Comparison of ENCODE assay signal across 8 mouse cellular contexts in the genomic region with DNA sequence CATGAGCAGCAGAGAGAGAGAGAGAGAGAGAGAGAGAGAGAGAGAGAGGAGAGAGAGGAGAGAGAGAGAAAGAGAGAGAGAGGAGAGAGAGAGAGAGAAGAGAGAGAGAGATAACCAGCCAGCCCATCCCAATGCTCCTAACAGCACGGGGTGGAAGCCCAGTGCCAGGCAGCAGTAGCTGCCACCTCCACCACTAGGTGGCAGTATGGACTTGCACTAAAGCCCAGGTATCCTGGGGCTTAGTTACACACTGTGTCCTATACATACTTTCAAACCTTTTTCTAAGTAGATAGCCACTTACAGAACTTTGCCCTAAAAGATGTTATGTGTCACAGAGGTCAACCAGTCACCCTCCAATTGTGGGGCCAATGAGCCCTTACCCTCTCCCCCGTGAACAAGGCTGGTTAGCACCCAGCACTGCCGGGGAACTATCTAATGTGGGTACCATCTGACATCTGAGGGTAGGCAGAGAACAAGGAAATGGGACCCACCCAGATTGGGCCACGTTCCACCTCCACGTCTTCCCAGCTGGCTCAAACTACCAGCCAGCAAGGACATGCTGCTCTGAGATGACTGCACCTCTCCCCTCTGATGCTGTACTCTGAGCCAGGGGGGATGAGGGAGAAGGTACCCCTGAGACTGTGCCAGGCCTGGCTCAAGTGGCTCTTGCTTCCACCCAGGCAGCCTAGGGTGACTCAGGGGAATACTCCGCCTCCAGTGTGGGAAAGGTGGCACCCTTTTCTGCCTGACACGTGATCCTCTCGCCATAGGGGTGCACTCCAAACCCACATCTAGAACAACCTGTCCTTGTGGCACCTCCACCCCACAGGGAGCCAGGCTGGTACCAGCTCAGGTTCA. TPM values are rescaled to one million over a fixed set of nuclear protein-coding genes. Genes with fewer than 3 reads are reported as not detected.
DNase-seq lines count a peak whose midpoint lies in the region; ATAC-seq and TF ChIP-seq lines count a peak whose summit lies in the region.

No protein-coding gene starts in this region.

- no peak overlapping the region for H3K9ac ChIP-seq in CH12.LX (ENCODE audit: insufficient read depth, low read depth)

- H3K9me3 ChIP-seq in CH12.LX (replicated peaks; ENCODE audit: low read length), result no peaks in the 10 kb centered on the region

- H3K27me3 ChIP-seq in CH12.LX (replicated peaks), result no peaks in the 10 kb centered on the region

- peaks cover 33 to 82% of the 10 kb centered on the region in 2 experiments for H3K36me3 ChIP-seq in CH12.LX (replicated peaks in 1 of 2; ENCODE audit: control insufficient read depth in 1 of 2, insufficient read depth in 1 of 2, low read length in 1 of 2)

- peak; percentile 84 for ATAC-seq in erythroid progenitor cell, adult 5-6 weeks (replicated peaks; ENCODE audit: low FRiP score, poor library complexity, severe bottlenecking)
- ATAC-seq in neutrophil, adult 5-6 weeks (ENCODE audit: extremely low read depth, insufficient number of reproducible peaks, low FRiP score, poor library complexity, severe bottlenecking), result peak; percentile 69

- in situ Hi-C loops in CH12.LX (cut with MboI; ENCODE audit: low pct_ligation_motif_present, low pct_unique_long_range_greater_than_20kb, low sequenced_read_pairs), result loop anchor here (10.0 kb wide), 1 partner anchor 115 kb away; no protein-coding TSS in a partner anchor

- peak; percentile 91 to 96 for TF ChIP-seq CTCF in CH12.LX (conservative IDR thresholded peaks at IDR 0.05 in 1 of 2, IDR thresholded peaks at IDR 0.05 in 1 of 2; ENCODE audit: low read depth in 2 of 2, low read length in 2 of 2)
- TF ChIP-seq CTCF in brain, embryonic 14.5 days (IDR thresholded peaks at IDR 0.05; ENCODE audit: borderline replicate concordance, extremely low read depth, insufficient read depth, insufficient read length), result peak; percentile 95

- H3K4me3 ChIP-seq in CH12.LX (replicated peaks in 1 of 3; ENCODE audit: low read depth in 2 of 3, low read length in 2 of 3, poor library complexity in 1 of 3), result no peak overlapping the region

- peak; percentile 88 for DNase-seq in CH12.LX (ENCODE audit: extremely low read depth)
- DNase-seq in brain, embryonic 14.5 days (ENCODE audit: low read depth), result peak; percentile 91
- peak; percentile 86 to 90 for DNase-seq in heart, postnatal 10 days
- DNase-seq in kidney, postnatal 36 days, result peak; percentile 82 to 90
- peak; percentile 66 to 79 for DNase-seq in lung, adult 18-20 months
- peak; percentile 70 for DNase-seq in testis, postnatal 14 days (ENCODE audit: low spot score)

- H3K4me1 ChIP-seq in CH12.LX (ENCODE audit: control insufficient read depth in 1 of 2, insufficient read depth in 2 of 2), result peaks cover 0 to 23% of the 10 kb centered on the region in 2 experiments; a peak in 3 of 4 replicates

- no peak overlapping the region for H3K27ac ChIP-seq in CH12.LX (ENCODE audit: insufficient read depth, low read depth)

- TF ChIP-seq RAD21 in CH12.LX (IDR thresholded peaks at IDR 0.05; ENCODE audit: low read depth, low read length), result peak; percentile 96

- H3K4me2 ChIP-seq in CH12.LX (ENCODE audit: insufficient read depth, low read depth, poor library complexity, severe bottlenecking), result no peak overlapping the region

- H3K79me2 ChIP-seq in CH12.LX (replicated peaks; ENCODE audit: control insufficient read depth, extremely low read depth, insufficient read depth, poor library complexity, severe bottlenecking), result no peaks in the 10 kb centered on the region

- dilution Hi-C loops in CH12.LX (cut with MboI; ENCODE audit: extremely low pct_ligation_motif_present, extremely low pct_unique_long_range_greater_than_20kb, low sequenced_read_pairs), result no loop called here

- intact Hi-C loops in heart, postnatal 10 days (cut with DNase I), result loop anchor here (1.0 to 5.0 kb wide), 5 partner anchors 16 to 187 kb away; a partner anchor contains a TSS

- no peak for TF ChIP-seq EP300 in CH12.LX (IDR thresholded peaks at IDR 0.05; ENCODE audit: low read length)

- no peak for TF ChIP-seq POLR2A in CH12.LX (IDR thresholded peaks at IDR 0.05; ENCODE audit: low read depth, low read length)
- TF ChIP-seq POLR2A in brain, embryonic 14.5 days (IDR thresholded peaks at IDR 0.05; ENCODE audit: borderline replicate concordance, extremely low read depth, insufficient read depth, insufficient read length, poor library complexity, severe bottlenecking), result no peak

TF ChIP-seq in CH12.LX, 34 proteins besides CTCF, POLR2A, EP300 and RAD21:
- peak; percentile 11; the same call in 1 of the 2 replicates for TF ChIP-seq NELFE (IDR thresholded peaks at IDR 0.05; ENCODE audit: low read depth, low read length)
- no peak for TF ChIP-seq JUN (IDR thresholded peaks at IDR 0.05; ENCODE audit: insufficient read depth, low read depth, low read length)
- TF ChIP-seq POLR2AphosphoS2 (IDR thresholded peaks at IDR 0.05; ENCODE audit: low read depth, low read length), result no peak
- TF ChIP-seq SIN3A (IDR thresholded peaks at IDR 0.05; ENCODE audit: low read length), result no peak
- no peak for TF ChIP-seq TCF12 (IDR thresholded peaks at IDR 0.05; ENCODE audit: low read depth, low read length)
- no peak for TF ChIP-seq ETS1 (conservative IDR thresholded peaks at IDR 0.05; ENCODE audit: low read depth, low read length)
- no peak for TF ChIP-seq ZNF384 (IDR thresholded peaks at IDR 0.05; ENCODE audit: low read depth, low read length)
- no peak for TF ChIP-seq GABPA (IDR thresholded peaks at IDR 0.05; ENCODE audit: insufficient replicate concordance, low read depth, low read length)
- no peak for TF ChIP-seq MYC (IDR thresholded peaks at IDR 0.05; ENCODE audit: low read depth, low read length)
- no peak for TF ChIP-seq CHD2 (IDR thresholded peaks at IDR 0.05; ENCODE audit: low read length)
- TF ChIP-seq TBP (conservative IDR thresholded peaks at IDR 0.05; ENCODE audit: low read depth, low read length), result no peak
- TF ChIP-seq JUND (conservative IDR thresholded peaks at IDR 0.05; ENCODE audit: low read depth, low read length), result no peak
- TF ChIP-seq USF1 (IDR thresholded peaks at IDR 0.05; ENCODE audit: low read depth, low read length), result no peak
- TF ChIP-seq RCOR1 (conservative IDR thresholded peaks at IDR 0.05; ENCODE audit: low read depth, low read length), result no peak
- no peak for TF ChIP-seq MAFK (IDR thresholded peaks at IDR 0.05; ENCODE audit: insufficient replicate concordance, low read length)
- peak; percentile 45; the same call in 1 of the 2 replicates for TF ChIP-seq IRF4 (IDR thresholded peaks at IDR 0.05; ENCODE audit: low read depth, low read length)
- TF ChIP-seq HCFC1 (IDR thresholded peaks at IDR 0.05; ENCODE audit: low read depth, low read length), result no peak
- TF ChIP-seq ZC3H11A (IDR thresholded peaks at IDR 0.05; ENCODE audit: low read depth, low read length), result peak; percentile 64
- TF ChIP-seq KAT2A (IDR thresholded peaks at IDR 0.05; ENCODE audit: insufficient replicate concordance, low read length), result no peak
- no peak for TF ChIP-seq ELF1 (IDR thresholded peaks at IDR 0.05; ENCODE audit: low read depth, low read length)
- TF ChIP-seq PAX5 (IDR thresholded peaks at IDR 0.05; ENCODE audit: low read length), result no peak
- TF ChIP-seq MAX (IDR thresholded peaks at IDR 0.05; ENCODE audit: low read length), result no peak
- TF ChIP-seq NRF1 (IDR thresholded peaks at IDR 0.05; ENCODE audit: low read depth, low read length), result no peak
- peak; percentile 91 for TF ChIP-seq SMC3 (IDR thresholded peaks at IDR 0.05; ENCODE audit: low read depth, low read length)
- TF ChIP-seq ZKSCAN1 (IDR thresholded peaks at IDR 0.05; ENCODE audit: borderline replicate concordance, low read depth, low read length), result no peak
- no peak for TF ChIP-seq MXI1 (IDR thresholded peaks at IDR 0.05; ENCODE audit: low read depth, low read length)
- TF ChIP-seq BHLHE40 (IDR thresholded peaks at IDR 0.05; ENCODE audit: low read depth, low read length), result no peak
- no peak for TF ChIP-seq CHD1 (IDR thresholded peaks at IDR 0.05; ENCODE audit: low read depth, low read length)
- no peak for TF ChIP-seq MAZ (IDR thresholded peaks at IDR 0.05; ENCODE audit: low read depth, low read length)
- TF ChIP-seq ZMIZ1 (IDR thresholded peaks at IDR 0.05; ENCODE audit: low read depth, low read length), result no peak
- TF ChIP-seq UBTF (IDR thresholded peaks at IDR 0.05; ENCODE audit: low read depth, low read length), result no peak
- TF ChIP-seq USF2 (conservative IDR thresholded peaks at IDR 0.05; ENCODE audit: low read depth, low read length), result no peak
- TF ChIP-seq E2F4 (IDR thresholded peaks at IDR 0.05; ENCODE audit: insufficient replicate concordance, low read depth, low read length), result no peak

RNA-seq across cellular contexts. Expression of a gene that starts 15.7 kb away (rescaled TPM):
- 5.0 and 6.4 TPM in 2 replicates for total RNA-seq in CH12.LX (2012; rRNA removed)
- 2.3 and 3.7 TPM in 2 replicates for total RNA-seq in CH12.LX (2014; rRNA removed)
- polyA plus RNA-seq in CH12.LX (2012; ENCODE audit: insufficient read length, low read depth), result 5.0 and 5.5 TPM in 2 replicates
- polyA plus RNA-seq in brain, embryonic 14.5 days (2012; rRNA removed), result 28.5 and 34.8 TPM in 2 replicates
- total RNA-seq in erythroid progenitor cell, adult 5-6 weeks (2015; ENCODE audit: low replicate concordance), result 0.42 and 4.0 TPM in 2 replicates
- 2.4 and 2.7 TPM in 2 replicates for total RNA-seq in erythroid progenitor cell, adult 5-6 weeks (2017; ENCODE audit: low replicate concordance)
- 1 to 10 TPM; 8.8 to 9.2 TPM for total RNA-seq in heart, postnatal 10 days (2021)
- total RNA-seq in neutrophil, adult 5-6 weeks (2017), result 5.9 and 8.2 TPM in 2 replicates

RNA-seq across cellular contexts. Expression of a gene that starts 27.0 kb away (rescaled TPM):
- 4,756 and 5,246 TPM in 2 replicates for total RNA-seq in CH12.LX (2012; rRNA removed)
- total RNA-seq in CH12.LX (2014; rRNA removed), result 3,882 and 4,152 TPM in 2 replicates
- polyA plus RNA-seq in CH12.LX (2012; ENCODE audit: insufficient read length, low read depth), result 3,023 and 5,048 TPM in 2 replicates
- polyA plus RNA-seq in brain, embryonic 14.5 days (2012; rRNA removed), result 3,867 and 5,124 TPM in 2 replicates
- 4,902 and 5,552 TPM in 2 replicates for total RNA-seq in erythroid progenitor cell, adult 5-6 weeks (2015; ENCODE audit: low replicate concordance)
- 1,509 and 1,723 TPM in 2 replicates for total RNA-seq in erythroid progenitor cell, adult 5-6 weeks (2017; ENCODE audit: low replicate concordance)
- 1,000 to 10,000 TPM; 1,831 to 2,004 TPM for total RNA-seq in heart, postnatal 10 days (2021)
- total RNA-seq in neutrophil, adult 5-6 weeks (2017), result 7,503 and 8,865 TPM in 2 replicates
